Mouse (Mus musculus): ENCODE measurements around the gene Fam107b.

GRCm38 (mm10) chr2:3730744-3731143 lies 160.5 kb downstream of the Fam107b start:
- no peak for TF ChIP-seq CTCF (IDR thresholded peaks at IDR 0.05; ENCODE audit: insufficient read depth, low read length)
- no peak for TF ChIP-seq POLR2A (IDR thresholded peaks at IDR 0.05; ENCODE audit: borderline replicate concordance, extremely low read depth, low read depth, low read length)

Measured in lung, adult 2 months (tissue).